Mouse (Mus musculus) ovary, postnatal 10 days (tissue): Measurements from ENCODE around the gene Hmx1.

Source experiments
- DNase-seq: peaks from one replicate; pipeline ENCODE4 v3.0.0; 2022; ENCODE audit warnings: low spot score

Gene Hmx1

GRCm38 (mm10) chr5:35398310-35398910 is 9.5 kb downstream of the Hmx1 start:
- no peak for DNase-seq

DNA sequence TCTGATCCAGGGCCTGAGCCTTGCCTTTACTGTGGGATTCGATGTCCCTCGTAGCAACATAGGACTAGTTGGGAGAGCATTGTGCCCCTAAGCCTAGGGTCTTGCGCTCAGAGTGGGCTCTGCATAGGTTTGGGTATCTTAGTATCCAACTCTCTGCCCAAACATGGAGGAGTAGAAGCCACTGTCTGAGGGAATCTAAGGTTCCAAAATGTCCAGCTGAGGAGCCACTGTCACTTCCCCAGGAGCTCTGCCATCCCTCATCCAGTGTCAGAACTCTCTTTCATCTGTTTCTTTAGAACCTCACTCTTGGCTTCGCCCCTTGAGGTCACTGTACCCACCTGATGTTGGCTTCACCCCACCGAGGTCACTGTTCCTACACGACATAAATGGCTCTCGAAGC is 10.2 kb downstream of the Hmx1 start:
- no peak for DNase-seq

- DNase-seq, result no peak
Observed at GRCm38 (mm10) chr5:35399704-35400320, 10.9 kb downstream of the Hmx1 start.

- DNase-seq, result no peak
Observed at GRCm38 (mm10) chr5:35401240-35401639, 12.3 kb downstream of the Hmx1 start.

- DNase-seq, result no peak
Observed at GRCm38 (mm10) chr5:35407411-35407930, 18.6 kb downstream of the Hmx1 start.

- DNase-seq, result no peak
Observed at GRCm38 (mm10) chr5:35411028-35411427, 22.1 kb downstream of the Hmx1 start.

GRCm38 (mm10) chr5:35412833-35413232 is 23.9 kb downstream of the Hmx1 start:
- DNase-seq, result no peak

DNA sequence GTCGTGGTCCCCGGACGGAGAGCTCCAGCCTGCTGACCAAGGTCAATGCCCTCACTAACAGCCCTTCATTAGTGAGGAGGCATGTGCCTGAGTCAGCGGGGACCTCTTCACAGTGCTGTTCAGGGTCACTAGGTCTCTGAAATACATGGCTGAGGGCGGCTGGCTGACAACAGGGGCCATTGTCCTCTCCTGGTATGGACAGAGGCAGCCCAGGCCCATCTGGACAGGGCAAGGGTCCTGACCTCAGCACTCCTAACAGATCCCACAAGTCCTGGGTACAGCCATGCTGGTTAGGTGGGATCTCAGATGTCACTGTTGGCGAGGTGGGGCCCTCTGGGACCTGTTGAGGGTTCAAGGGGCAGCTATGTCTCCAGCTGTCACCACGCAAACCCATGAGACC is 28.8 kb downstream of the Hmx1 start:
- DNase-seq, result no peak

- DNase-seq, result no peak
Observed at GRCm38 (mm10) chr5:35421622-35422021, 32.7 kb downstream of the Hmx1 start.

DNA sequence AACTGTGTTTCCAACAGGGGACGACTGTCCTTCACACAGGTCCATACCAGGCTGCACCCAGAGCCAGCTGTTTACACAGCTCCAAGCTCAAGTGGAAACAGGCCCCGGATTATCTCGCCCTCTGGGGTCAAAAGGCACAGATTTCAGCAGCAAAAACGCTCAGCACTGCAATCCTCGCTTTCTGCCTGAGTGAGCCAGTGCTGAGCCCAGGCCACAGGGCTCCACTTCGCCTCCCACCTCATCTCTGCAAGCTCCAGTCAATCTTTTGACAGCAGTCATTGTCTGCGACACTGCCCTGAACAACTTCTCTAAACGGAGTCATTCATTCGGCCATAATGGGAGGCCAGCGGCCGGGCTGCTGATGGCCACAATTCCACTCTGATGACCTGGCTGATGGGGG is 36.3 kb downstream of the Hmx1 start:
- DNase-seq, result no peak

- no peak for DNase-seq
Observed at GRCm38 (mm10) chr5:35427901-35428300, 39.0 kb downstream of the Hmx1 start.

- DNase-seq, result no peak
Observed at GRCm38 (mm10) chr5:35428421-35428820, 39.5 kb downstream of the Hmx1 start.

DNA sequence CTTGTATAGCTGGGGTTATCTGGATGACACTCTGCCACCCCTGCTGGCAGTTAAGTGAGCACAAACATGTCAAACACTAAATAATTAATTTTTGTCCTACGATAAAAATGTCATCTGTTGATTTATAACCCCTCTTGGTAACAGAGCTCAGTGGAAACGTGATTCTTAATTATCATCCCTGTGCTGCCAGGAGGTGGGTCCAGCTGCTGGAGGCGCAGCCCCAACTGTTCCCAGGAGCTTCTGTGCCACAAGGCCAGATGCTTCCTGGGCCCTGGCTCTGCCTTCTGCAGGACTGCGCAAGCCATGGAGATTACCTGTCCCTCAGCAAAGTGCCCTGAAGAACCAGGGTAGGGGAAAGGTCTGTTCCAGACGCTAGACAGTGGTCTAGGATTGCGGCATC is 43.2 kb downstream of the Hmx1 start:
- DNase-seq, result no peak

- DNase-seq, result no peak
Observed at GRCm38 (mm10) chr5:35434038-35434437, 45.1 kb downstream of the Hmx1 start.

- no peak for DNase-seq
Observed at GRCm38 (mm10) chr5:35434703-35435102, 45.8 kb downstream of the Hmx1 start.

- no peak for DNase-seq
Observed at GRCm38 (mm10) chr5:35438805-35439204, 49.9 kb downstream of the Hmx1 start.

DNA sequence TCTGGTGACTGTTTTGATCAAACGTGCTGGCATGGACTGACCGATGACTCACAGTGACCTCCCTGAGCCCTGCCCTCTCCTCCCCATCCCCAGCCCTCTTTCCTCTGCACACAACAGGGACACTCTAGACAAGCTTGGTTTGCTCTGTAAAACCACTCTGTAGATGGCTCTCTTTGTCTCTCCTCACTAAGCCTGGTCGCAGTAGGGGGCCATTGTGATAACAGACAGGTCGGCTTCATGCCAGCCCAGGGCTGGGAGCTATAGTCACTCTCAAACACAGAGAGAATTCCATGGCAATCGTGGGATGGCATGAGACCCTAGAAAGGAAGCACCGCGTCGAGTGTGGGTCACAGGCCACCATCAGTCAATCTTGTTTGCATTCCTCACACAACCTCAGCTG is 51.6 kb downstream of the Hmx1 start:
- no peak for DNase-seq

GRCm38 (mm10) chr5:35441411-35441810 is 52.5 kb downstream of the Hmx1 start:
- DNase-seq, result no peak

DNA sequence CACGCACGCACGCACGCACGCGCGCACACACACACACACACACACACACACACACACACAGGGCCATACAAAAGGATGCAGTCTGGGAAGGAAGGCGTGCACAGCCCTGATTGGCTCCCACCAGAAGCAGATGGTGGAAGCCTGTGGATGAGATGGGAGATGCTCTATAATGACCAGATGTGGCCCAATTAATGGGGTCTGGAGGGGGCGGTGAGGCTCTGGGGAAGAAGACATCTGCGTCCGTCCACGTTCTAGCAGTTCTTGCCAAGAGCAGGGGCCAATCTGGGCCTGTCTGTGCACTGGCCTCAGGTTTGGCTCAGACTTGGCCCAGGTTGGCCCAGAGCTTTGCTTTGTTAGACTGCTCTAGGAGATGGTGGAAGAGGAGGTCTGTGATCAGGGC is 55.8 kb downstream of the Hmx1 start:
- no peak for DNase-seq

DNA sequence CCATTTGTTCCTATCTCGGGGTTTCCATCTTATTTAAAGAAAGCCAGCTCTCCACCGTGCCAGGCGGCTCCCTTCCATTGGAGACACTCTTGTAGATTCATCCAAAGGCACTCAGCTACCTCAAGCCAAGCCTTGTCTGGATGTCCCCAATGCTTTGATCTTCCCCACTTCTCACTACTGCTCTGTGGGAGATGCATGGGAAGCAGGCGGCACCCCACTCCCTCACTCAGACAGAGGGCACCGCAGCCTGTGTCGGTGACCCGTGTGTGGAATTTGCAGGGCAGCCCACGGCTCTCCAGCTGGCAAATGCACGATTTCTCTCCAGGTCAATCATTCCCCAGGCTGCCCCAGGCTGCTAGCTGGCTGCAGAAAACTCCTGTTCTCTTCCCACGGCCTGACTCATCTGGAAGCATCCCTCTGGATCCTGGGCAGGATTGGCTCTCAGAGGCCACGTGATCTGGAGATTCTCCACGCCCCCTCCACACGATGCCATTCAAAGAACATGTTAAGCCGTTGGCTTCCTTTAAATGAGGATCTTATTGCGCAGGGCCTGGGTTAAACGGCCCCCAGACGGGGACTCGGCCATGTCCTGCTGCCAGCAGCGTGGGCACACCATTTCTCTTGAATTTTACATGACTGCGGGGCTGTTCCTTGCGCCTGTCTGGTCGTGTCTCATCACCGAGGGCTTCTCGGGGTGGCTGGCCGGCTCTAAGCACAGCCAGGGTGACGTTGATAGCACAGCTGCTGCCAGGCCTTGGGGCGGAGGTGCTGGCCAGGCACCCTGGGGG is 58.9 kb downstream of the Hmx1 start:
- DNase-seq, result no peak
